Mouse (Mus musculus): ENCODE measurements at regions not wholly inside any gene's neighbourhood (a gene's known extent, or its start where the extent isn't known, plus 50 kb on each side); places are given as distances from the start of the nearest gene placed in this dataset.

- H3K4me3 ChIP-seq (ENCODE audit: low read depth, low read length), result no peak overlapping the region
- no peak overlapping the region for H3K9ac ChIP-seq (replicated peaks; ENCODE audit: low read length)
- ATAC-seq (replicated peaks; ENCODE audit: insufficient number of reproducible peaks, low FRiP score, low TSS enrichment, low read depth), result no peak
- H3K27ac ChIP-seq (replicated peaks; ENCODE audit: low read depth, low read length), result no peak overlapping the region
- no peaks in the 10 kb centered on the region for H3K36me3 ChIP-seq (replicated peaks; ENCODE audit: control insufficient read depth, insufficient read depth, low read depth, low read length)
- WGBS, result 89% methylated on average over 2 of the region's 2 CpGs
- no peaks in the 10 kb centered on the region for H3K9me3 ChIP-seq (replicated peaks; ENCODE audit: control insufficient read depth, low read length)
- H3K4me1 ChIP-seq (ENCODE audit: control insufficient read depth, insufficient read depth, low read length), result no peaks in the 10 kb centered on the region
- H3K4me2 ChIP-seq (ENCODE audit: low read depth, low read length), result no peak overlapping the region
- no peak for DNase-seq (ENCODE audit: low spot score)
- H3K27me3 ChIP-seq (ENCODE audit: control insufficient read depth, insufficient read depth, low read length), result no peaks in the 10 kb centered on the region
These were observed 402.2 kb upstream of the Adamts5 start for GRCm38 (mm10) chr16:86303869-86304268.

GRCm38 (mm10) chr16:86302451-86303145, 401.0 kb upstream of the Adamts5 start:
- H3K27ac ChIP-seq (replicated peaks; ENCODE audit: low read depth, low read length), result no peak overlapping the region
- 55% methylated on average over 3 of the region's 3 CpGs for WGBS
- no peak overlapping the region for H3K4me3 ChIP-seq (ENCODE audit: low read depth, low read length)
- DNase-seq (ENCODE audit: low spot score) (peak; percentile 58), ATAC-seq (replicated peaks; ENCODE audit: insufficient number of reproducible peaks, low FRiP score, low TSS enrichment, low read depth) (no peak)
- H3K4me1 ChIP-seq (ENCODE audit: control insufficient read depth, insufficient read depth, low read length), result no peaks in the 10 kb centered on the region
- no peaks in the 10 kb centered on the region for H3K27me3 ChIP-seq (ENCODE audit: control insufficient read depth, insufficient read depth, low read length)
- H3K36me3 ChIP-seq (replicated peaks; ENCODE audit: control insufficient read depth, insufficient read depth, low read depth, low read length), result no peaks in the 10 kb centered on the region
- H3K4me2 ChIP-seq (ENCODE audit: low read depth, low read length), result no peak overlapping the region
- H3K9me3 ChIP-seq (replicated peaks; ENCODE audit: control insufficient read depth, low read length), result no peaks in the 10 kb centered on the region
- no peak overlapping the region for H3K9ac ChIP-seq (replicated peaks; ENCODE audit: low read length)

GRCm38 (mm10) chr16:86294436-86294835, 392.8 kb upstream of the Adamts5 start:
- Histone ChIP-seq H3K9ac (replicated peaks; ENCODE audit: low read length) (no peak overlapping the region), H3K4me2 (ENCODE audit: low read depth, low read length) (no peak overlapping the region), H3K27me3 (ENCODE audit: control insufficient read depth, insufficient read depth, low read length) (no peaks in the 10 kb centered on the region), H3K4me1 (ENCODE audit: control insufficient read depth, insufficient read depth, low read length) (no peaks in the 10 kb centered on the region), H3K4me3 (ENCODE audit: low read depth, low read length) (no peak overlapping the region), H3K27ac (replicated peaks; ENCODE audit: low read depth, low read length) (no peak overlapping the region), H3K36me3 (replicated peaks; ENCODE audit: control insufficient read depth, insufficient read depth, low read depth, low read length) (no peaks in the 10 kb centered on the region), H3K9me3 (replicated peaks; ENCODE audit: control insufficient read depth, low read length) (no peaks in the 10 kb centered on the region)
- DNase-seq (ENCODE audit: low spot score), result no peak
- WGBS, result 87% methylated on average over 2 of the region's 2 CpGs
- ATAC-seq (replicated peaks; ENCODE audit: insufficient number of reproducible peaks, low FRiP score, low TSS enrichment, low read depth), result no peak

GRCm38 (mm10) chr16:86281326-86281725, 379.7 kb upstream of the Adamts5 start:
- no peak overlapping the region for H3K4me2 ChIP-seq (ENCODE audit: low read depth, low read length)
- 77% methylated on average over 2 of the region's 2 CpGs for WGBS
- H3K27me3 ChIP-seq (ENCODE audit: control insufficient read depth, insufficient read depth, low read length), result no peaks in the 10 kb centered on the region
- no peaks in the 10 kb centered on the region for H3K4me1 ChIP-seq (ENCODE audit: control insufficient read depth, insufficient read depth, low read length)
- no peak overlapping the region for H3K4me3 ChIP-seq (ENCODE audit: low read depth, low read length)
- ATAC-seq (replicated peaks; ENCODE audit: insufficient number of reproducible peaks, low FRiP score, low TSS enrichment, low read depth), result no peak
- DNase-seq (ENCODE audit: low spot score), result no peak
- no peak overlapping the region for H3K9ac ChIP-seq (replicated peaks; ENCODE audit: low read length)
- no peaks in the 10 kb centered on the region for H3K9me3 ChIP-seq (replicated peaks; ENCODE audit: control insufficient read depth, low read length)
- no peaks in the 10 kb centered on the region for H3K36me3 ChIP-seq (replicated peaks; ENCODE audit: control insufficient read depth, insufficient read depth, low read depth, low read length)
- H3K27ac ChIP-seq (replicated peaks; ENCODE audit: low read depth, low read length), result no peak overlapping the region

- DNase-seq (ENCODE audit: low spot score) (no peak), ATAC-seq (replicated peaks; ENCODE audit: insufficient number of reproducible peaks, low FRiP score, low TSS enrichment, low read depth) (no peak)
- Histone ChIP-seq H3K27me3 (ENCODE audit: control insufficient read depth, insufficient read depth, low read length) (no peaks in the 10 kb centered on the region), H3K27ac (replicated peaks; ENCODE audit: low read depth, low read length) (no peak overlapping the region), H3K9me3 (replicated peaks; ENCODE audit: control insufficient read depth, low read length) (no peaks in the 10 kb centered on the region), H3K36me3 (replicated peaks; ENCODE audit: control insufficient read depth, insufficient read depth, low read depth, low read length) (no peaks in the 10 kb centered on the region), H3K4me3 (ENCODE audit: low read depth, low read length) (no peak overlapping the region), H3K9ac (replicated peaks; ENCODE audit: low read length) (no peak overlapping the region), H3K4me1 (ENCODE audit: control insufficient read depth, insufficient read depth, low read length) (no peaks in the 10 kb centered on the region), H3K4me2 (ENCODE audit: low read depth, low read length) (no peak overlapping the region)
- WGBS, result 76% methylated on average over 1 of the region's 1 CpGs
These were observed 375.4 kb upstream of the Adamts5 start for GRCm38 (mm10) chr16:86277031-86277430.

GRCm38 (mm10) chr16:86261612-86262011, 360.0 kb upstream of the Adamts5 start:
- WGBS, result 67% methylated on average over 8 of the region's 8 CpGs
- Histone ChIP-seq H3K4me1 (ENCODE audit: control insufficient read depth, insufficient read depth, low read length) (no peaks in the 10 kb centered on the region), H3K4me3 (ENCODE audit: low read depth, low read length) (no peak overlapping the region), H3K9me3 (replicated peaks; ENCODE audit: control insufficient read depth, low read length) (no peaks in the 10 kb centered on the region), H3K27ac (replicated peaks; ENCODE audit: low read depth, low read length) (no peak overlapping the region), H3K36me3 (replicated peaks; ENCODE audit: control insufficient read depth, insufficient read depth, low read depth, low read length) (no peaks in the 10 kb centered on the region), H3K4me2 (ENCODE audit: low read depth, low read length) (no peak overlapping the region), H3K27me3 (ENCODE audit: control insufficient read depth, insufficient read depth, low read length) (no peaks in the 10 kb centered on the region), H3K9ac (replicated peaks; ENCODE audit: low read length) (no peak overlapping the region)
- ATAC-seq (replicated peaks; ENCODE audit: insufficient number of reproducible peaks, low FRiP score, low TSS enrichment, low read depth) (no peak), DNase-seq (ENCODE audit: low spot score) (no peak)

- DNase-seq (ENCODE audit: low spot score) (no peak), ATAC-seq (replicated peaks; ENCODE audit: insufficient number of reproducible peaks, low FRiP score, low TSS enrichment, low read depth) (no peak)
- Histone ChIP-seq H3K36me3 (replicated peaks; ENCODE audit: control insufficient read depth, insufficient read depth, low read depth, low read length) (no peaks in the 10 kb centered on the region), H3K4me3 (ENCODE audit: low read depth, low read length) (no peak overlapping the region), H3K27me3 (ENCODE audit: control insufficient read depth, insufficient read depth, low read length) (no peaks in the 10 kb centered on the region), H3K4me2 (ENCODE audit: low read depth, low read length) (no peak overlapping the region), H3K9me3 (replicated peaks; ENCODE audit: control insufficient read depth, low read length) (no peaks in the 10 kb centered on the region), H3K9ac (replicated peaks; ENCODE audit: low read length) (no peak overlapping the region), H3K27ac (replicated peaks; ENCODE audit: low read depth, low read length) (no peak overlapping the region), H3K4me1 (ENCODE audit: control insufficient read depth, insufficient read depth, low read length) (no peaks in the 10 kb centered on the region)
These were observed 351.0 kb upstream of the Adamts5 start for GRCm38 (mm10) chr16:86252630-86253029.

- Histone ChIP-seq H3K27ac (replicated peaks; ENCODE audit: low read depth, low read length) (no peak overlapping the region), H3K4me3 (ENCODE audit: low read depth, low read length) (no peak overlapping the region), H3K9ac (replicated peaks; ENCODE audit: low read length) (no peak overlapping the region), H3K9me3 (replicated peaks; ENCODE audit: control insufficient read depth, low read length) (no peaks in the 10 kb centered on the region), H3K27me3 (ENCODE audit: control insufficient read depth, insufficient read depth, low read length) (no peaks in the 10 kb centered on the region), H3K4me2 (ENCODE audit: low read depth, low read length) (no peak overlapping the region), H3K36me3 (replicated peaks; ENCODE audit: control insufficient read depth, insufficient read depth, low read depth, low read length) (no peaks in the 10 kb centered on the region), H3K4me1 (ENCODE audit: control insufficient read depth, insufficient read depth, low read length) (no peaks in the 10 kb centered on the region)
- no peak for ATAC-seq (replicated peaks; ENCODE audit: insufficient number of reproducible peaks, low FRiP score, low TSS enrichment, low read depth)
- whole genome bisulfite sequencing, result 79% methylated on average over 6 of the region's 6 CpGs
- DNase-seq (ENCODE audit: low spot score), result no peak
These were observed 348.4 kb upstream of the Adamts5 start for GRCm38 (mm10) chr16:86250021-86250420.
